Mouse (Mus musculus) telencephalon, adult 2 months (tissue): ENCODE data around the gene Gm37240.
A peak's percentile ranks its signal among the peaks of the same experiment; 100 is the strongest.

ENCODE experiments used
- DNase-seq: peaks from one replicate; pipeline ENCODE4 v3.0.0-alpha.2; 2011; ENCODE audit warnings: low read depth, low spot score

Gm37240 gene

DNA sequence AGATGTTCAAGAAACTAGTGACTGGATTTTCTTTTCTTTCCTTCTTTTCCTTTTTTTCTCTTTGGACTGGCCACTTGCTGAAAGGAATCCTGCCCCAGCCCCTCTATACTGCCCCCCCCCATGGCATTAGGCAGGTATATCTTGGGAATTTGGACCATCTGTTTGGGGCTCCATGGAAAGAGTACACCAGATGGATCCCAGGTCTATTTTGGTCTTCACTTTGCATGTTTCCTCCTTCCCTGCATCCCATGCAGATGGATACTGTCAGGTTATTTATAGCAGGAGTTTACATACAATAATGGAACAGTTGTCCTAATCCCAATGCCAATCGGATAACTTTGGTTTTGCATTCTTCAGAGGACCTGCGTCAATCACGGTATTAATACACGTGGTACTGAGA is 845.2 kb downstream of the Gm37240 start:
- no peak for DNase-seq

GRCm38 (mm10) chr3:85029141-85029540 is 858.2 kb downstream of the Gm37240 start:
- no peak for DNase-seq

GRCm38 (mm10) chr3:85024817-85025705 is 862.3 kb downstream of the Gm37240 start:
- DNase-seq = peak; percentile 83

GRCm38 (mm10) chr3:85024237-85024636 is 863.1 kb downstream of the Gm37240 start:
- no peak for DNase-seq

GRCm38 (mm10) chr3:85022800-85023199 is 864.5 kb downstream of the Gm37240 start:
- DNase-seq = no peak

DNA sequence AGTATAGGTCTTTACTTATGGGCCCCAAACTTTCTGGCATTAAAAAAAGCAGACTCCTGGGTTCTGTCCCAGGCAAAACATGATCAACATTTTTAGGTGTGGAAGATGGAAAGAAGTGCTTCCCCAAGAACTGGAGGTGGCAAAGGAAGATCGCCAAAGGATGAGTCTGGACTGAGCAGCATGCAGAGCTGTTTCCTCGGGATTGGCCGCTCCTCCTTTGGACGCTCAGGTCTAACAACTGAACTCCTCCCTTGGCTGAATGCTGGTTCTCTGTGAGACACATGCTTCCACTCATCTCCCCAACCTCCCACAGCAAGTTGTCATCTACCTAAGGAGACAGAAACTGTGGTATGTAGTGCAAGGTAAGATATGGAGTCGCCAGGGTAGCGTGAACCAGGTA is 865.5 kb downstream of the Gm37240 start:
- no peak for DNase-seq

GRCm38 (mm10) chr3:85020137-85020536 is 867.2 kb downstream of the Gm37240 start:
- peak; percentile 91 for DNase-seq

GRCm38 (mm10) chr3:85015667-85016066 is 871.7 kb downstream of the Gm37240 start:
- DNase-seq = peak; percentile 87

DNA sequence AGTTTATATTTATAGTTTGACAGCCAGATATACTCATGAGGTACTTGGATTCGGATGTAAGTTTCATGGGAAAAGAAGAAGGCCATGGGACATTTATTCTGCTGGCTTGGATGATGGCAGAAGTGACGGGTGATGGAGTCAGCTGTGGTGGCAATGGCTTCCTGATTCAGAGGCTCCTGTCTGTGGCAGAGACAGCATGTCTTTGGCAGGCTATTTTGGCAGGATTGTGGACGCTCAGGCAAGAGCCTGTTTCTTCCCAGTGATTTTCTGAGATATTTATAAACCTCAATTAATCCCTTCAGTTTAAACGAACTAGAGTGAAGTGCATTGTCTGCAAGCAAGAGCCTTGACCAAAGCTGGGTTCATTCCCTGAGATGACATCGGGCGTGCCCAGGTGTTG is 874.4 kb downstream of the Gm37240 start:
- DNase-seq = no peak

DNA sequence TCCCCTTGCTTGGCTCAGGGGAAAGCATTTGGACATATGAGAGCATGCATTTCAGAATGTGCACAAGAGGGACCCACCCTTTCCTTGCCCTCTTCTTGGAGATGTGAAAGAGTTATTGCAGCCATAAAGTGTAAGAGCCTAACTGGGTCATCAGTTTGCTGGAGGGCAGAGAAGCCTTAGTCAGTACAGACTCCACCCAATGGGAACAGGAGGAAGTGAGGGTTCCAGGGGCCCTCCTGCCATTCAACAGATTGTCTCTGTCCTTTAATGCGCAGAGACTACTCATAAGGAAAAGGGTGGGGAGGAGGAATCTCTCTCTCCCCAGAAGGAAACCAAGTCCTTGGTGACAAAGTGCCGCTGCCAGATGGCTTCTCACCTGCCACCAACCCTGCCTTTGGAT is 882.1 kb downstream of the Gm37240 start:
- DNase-seq = no peak

DNA sequence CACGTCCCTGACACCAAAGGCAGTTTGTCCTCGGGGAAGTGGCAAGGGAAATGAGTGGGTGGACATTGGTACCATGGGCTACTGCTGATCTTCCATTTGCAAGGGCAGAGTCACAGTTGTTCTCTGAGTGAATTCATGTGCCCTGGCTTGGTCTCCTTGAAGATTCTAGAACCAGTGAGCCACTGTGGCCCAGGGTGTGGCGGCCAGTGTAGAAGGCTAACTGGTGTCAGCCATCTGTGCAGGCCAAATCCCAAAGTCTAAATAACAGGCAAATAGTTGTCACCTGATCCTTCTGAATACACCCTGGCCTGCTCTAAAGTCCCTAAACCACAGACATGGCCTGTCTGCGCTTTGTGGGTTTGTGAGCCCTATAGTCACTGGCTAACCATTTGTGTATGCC is 898.4 kb downstream of the Gm37240 start:
- no peak for DNase-seq

GRCm38 (mm10) chr3:84985121-84985625 is 902.1 kb downstream of the Gm37240 start:
- peak; percentile 90 for DNase-seq

- no peak for DNase-seq
These were observed 904.6 kb downstream of the Gm37240 start for GRCm38 (mm10) chr3:84982688-84983087.

GRCm38 (mm10) chr3:84980158-84980557 is 907.2 kb downstream of the Gm37240 start:
- no peak for DNase-seq

DNA sequence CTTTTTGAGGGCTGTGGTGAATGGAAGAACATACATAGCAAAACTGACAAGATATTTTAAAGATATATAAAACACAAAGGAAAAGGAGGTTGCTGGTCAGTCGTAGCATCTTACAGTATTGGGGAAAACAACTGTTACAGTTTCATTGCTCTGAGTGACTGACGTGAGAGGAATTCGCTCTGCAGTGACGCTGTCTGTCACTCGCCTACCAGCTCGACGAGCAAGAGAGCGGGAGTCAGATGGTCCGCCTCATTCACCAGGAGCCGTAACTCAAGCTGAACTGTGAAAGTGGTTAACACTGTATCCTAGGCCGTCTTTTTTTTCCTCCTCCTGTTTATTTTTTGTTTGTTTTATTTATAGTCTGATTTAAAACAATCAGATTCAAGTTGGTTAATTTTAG is 908.6 kb downstream of the Gm37240 start:
- no peak for DNase-seq

- no peak for DNase-seq
These were observed 913.1 kb downstream of the Gm37240 start for GRCm38 (mm10) chr3:84974193-84974592.

DNA sequence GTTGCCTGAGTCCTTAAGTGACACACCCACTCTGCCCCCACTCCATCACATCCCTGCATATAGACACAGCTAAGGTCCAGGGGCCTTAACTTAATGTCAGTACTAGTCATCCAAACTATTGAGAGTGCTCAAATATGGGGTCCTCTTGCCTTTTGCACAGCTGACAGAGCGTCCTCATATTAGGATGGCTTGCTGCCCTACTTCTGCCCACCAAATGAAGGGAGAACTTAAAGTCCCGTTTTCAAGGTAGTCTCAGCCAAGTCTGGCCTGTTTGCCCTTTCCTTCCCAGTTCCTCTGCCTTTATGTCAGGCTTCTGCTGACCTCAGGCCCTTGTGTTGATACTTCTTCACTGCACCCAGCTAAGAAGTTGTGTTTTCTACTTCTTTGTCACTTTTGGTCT is 914.4 kb downstream of the Gm37240 start:
- DNase-seq = no peak

DNA sequence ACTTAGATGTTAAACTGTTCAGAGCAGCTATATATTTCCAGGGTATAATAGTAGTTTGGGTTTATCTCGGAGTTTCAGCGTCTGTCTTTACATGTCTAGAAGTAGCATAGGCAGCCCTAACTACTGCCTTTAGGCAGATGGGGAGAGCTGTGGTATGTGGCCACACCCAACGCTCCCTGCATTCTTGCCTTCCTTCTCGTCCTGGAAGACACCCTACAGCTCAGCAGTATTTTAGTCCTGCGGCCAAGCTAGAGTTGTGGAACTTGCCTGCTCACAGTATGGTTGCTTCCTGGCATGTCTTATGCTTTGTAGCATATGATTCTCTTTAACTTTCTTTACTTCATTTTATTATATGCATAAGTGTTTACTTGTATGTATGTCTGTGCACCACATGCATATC is 915.8 kb downstream of the Gm37240 start:
- no peak for DNase-seq

DNA sequence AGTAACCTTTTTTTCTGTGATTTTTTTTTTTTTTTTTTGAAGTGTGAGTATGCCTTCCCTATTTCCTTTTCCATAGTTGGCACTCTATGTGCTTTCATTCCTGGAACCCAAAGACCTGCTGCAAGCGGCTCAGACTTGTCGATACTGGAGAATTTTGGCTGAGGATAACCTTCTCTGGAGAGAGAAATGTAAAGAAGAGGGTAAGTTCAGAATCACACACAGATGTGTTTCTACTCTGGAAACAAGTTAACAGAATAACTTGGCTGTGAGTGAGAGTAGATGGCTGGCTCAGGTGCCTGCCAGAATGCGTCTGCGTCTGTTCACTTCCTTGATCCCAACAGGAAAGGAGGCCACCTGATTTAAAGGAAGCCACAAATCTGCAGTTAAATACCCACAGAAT is 920.0 kb downstream of the Gm37240 start:
- DNase-seq = no peak

GRCm38 (mm10) chr3:84965156-84965555 is 922.2 kb downstream of the Gm37240 start:
- no peak for DNase-seq

GRCm38 (mm10) chr3:84955857-84956256 is 931.5 kb downstream of the Gm37240 start:
- no peak for DNase-seq

- no peak for DNase-seq
These were observed 932.1 kb downstream of the Gm37240 start for GRCm38 (mm10) chr3:84955011-84955775.
